Mouse (Mus musculus) thymus, postnatal 25 days (tissue): ENCODE results near the gene Ttc23l.
A peak's percentile ranks its signal among the peaks of the same experiment; 100 is the strongest.
"Not testable (repeated sequence)": the region's sequence is repeated elsewhere in the genome, so short reads cannot be mapped to it uniquely, and the experiment has no call there.

ENCODE experiments used
- DNase-seq: peaks from one replicate; pipeline ENCODE4 v3.0.0; 2022

The Ttc23l gene

GRCm38 (mm10) chr15:10558465-10558864 lies at the start of gene Ttc23l:
Gene Ttc23l (minus strand): TSS chr15:10558668.
- DNase-seq: no peak

- no peak for DNase-seq
These were observed 40.9 kb upstream of the Ttc23l start for GRCm38 (mm10) chr15:10599413-10599812.

DNA sequence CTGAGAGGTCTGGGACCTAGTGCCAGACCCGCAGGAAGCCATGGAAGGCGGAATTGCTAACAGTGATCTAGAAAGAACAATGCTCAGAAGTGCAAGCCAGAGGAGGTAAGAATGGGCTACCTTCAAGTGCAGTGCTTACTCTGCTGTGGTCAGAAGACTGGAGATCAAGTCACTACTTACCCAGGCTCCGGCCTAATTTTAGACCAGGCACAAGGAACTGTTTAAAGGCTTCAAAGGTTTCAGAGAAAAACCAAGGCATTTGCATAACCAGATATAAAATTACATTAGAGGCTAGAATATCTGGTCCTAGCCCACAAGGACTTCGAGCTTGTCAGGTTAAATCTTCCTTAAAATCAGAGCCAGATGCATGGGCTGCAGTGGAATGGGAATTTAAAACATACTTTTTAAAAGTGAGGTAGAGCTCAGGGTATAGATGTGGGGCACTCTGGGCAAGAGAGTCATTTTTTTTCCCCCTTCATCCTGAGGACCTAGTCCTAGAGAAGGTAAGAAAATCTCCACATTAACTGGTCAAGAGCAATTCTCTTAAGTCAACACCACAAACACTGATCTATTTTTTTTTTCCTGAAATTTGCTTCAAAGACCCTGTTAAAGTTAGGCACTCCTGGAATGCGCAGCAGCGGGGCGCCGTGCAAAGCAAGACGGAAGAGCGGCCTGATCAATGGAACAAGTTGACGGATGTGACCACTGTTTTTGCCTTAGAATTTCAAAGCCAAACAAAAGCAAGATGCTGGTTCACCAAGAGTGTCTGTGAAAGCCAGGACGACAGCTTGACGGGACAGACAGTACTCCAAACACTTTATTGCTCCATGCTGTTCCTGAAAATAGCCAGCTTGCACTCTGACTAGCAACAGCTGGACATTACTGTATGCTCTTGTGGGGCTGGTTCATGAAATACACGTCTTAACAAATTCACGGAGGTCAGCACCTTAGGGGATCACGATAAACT lies 40.1 kb upstream of the Ttc23l start:
- DNase-seq: no peak

GRCm38 (mm10) chr15:10596871-10597270 lies 38.4 kb upstream of the Ttc23l start:
- DNase-seq: no peak

- DNase-seq: no peak
These were observed 36.9 kb upstream of the Ttc23l start for GRCm38 (mm10) chr15:10595408-10595807.

DNA sequence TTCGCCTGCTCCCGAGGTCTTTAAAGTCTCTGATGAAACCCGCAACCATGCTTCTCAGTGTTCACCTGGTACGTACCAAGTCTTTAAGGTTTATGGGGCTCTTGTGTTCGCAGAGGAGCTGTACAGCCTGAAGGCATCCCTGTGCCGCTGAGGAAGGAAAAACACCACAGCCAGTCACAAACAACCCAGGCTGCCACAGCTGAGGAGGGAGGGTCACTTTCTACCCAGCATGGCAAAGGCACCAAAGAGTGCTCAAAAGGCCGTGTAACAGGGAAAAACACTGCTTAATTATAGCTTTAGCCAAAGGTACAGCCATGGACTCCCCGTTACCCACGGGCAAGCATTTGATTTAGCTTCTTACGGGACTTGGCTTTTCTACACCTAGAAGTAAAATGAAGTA lies 36.4 kb upstream of the Ttc23l start:
- no peak for DNase-seq

DNA sequence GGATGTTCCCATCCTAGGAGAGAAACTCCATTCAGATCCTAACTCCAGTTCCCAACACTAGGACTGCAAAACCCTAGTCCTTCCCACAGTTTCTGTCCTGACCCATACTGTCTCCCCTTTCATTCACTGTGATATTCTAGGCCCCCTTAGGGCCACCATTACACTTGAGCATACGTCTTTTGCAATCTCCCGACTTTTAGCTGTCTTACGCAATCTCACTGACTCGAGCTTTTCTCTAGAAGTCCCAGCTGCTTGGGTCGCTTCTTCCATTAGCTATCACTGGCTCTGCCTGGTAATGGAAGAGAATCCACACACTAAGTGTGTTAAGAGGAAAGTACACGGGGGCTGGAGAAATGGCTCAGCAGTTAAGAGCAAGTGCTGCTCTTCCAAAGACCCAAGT lies 34.6 kb upstream of the Ttc23l start:
- no peak for DNase-seq

- DNase-seq: no peak
These were observed 28.1 kb upstream of the Ttc23l start for GRCm38 (mm10) chr15:10586565-10586964.

DNA sequence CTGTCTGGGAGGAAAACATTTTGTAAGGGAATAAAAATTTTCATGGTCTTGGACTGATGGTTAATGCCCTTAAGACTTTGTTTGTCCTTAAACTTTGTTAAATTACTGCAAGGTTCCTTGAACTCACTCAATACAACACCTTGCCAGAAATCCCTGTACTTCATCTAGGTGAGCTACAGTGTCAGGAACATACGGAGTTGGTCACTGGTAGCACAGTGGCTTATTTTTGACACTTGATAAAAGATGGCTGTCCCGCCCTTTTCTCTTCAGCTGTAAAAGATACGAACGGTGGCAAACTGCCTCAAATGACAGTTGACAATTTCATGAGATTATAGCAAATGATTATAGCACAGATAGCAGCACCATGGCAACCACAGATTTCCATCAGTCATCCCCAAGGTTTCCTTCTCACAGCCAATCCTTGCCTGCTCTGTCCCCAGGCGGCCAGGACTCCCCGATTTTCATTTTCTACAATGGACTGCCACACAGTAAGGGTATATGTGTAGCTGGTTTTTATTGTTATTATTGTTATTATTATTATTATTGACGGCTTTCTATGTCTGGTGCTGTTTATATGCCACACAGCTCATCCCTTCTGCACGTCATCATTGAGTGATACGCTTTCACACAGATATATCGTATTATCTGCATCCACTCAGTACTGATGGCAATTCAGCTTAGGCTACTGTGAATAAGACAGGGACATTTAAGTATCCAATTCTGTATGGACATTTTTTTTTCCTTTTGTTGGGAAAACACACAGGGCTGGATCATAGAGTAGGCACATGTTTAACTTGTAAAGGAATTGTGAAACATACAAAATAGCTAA lies 26.1 kb upstream of the Ttc23l start:
- DNase-seq: no peak

- peak; percentile 55 for DNase-seq
These were observed 24.9 kb upstream of the Ttc23l start for GRCm38 (mm10) chr15:10583408-10583807.

DNA sequence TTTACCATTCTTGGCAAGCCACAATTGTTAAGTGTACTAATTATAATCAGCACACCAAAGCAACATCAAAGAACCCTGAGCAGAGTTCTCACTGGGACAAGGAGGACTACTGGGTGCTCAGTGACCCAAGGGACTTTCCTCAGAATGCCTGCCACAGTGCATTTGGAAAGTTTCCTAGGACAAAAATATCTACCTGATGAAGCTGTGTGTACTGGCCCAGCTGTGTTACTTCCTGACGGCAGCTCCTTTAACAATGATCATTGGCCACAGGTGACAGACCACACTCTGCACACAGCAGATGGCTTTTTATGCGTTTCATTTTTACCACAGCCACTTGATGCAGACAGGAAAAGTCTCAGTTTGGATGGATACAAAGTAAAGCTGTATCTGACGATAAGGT lies 20.7 kb upstream of the Ttc23l start:
- no peak for DNase-seq

- no peak for DNase-seq
These were observed 8.0 kb upstream of the Ttc23l start for GRCm38 (mm10) chr15:10566486-10566885.

- no peak for DNase-seq
These were observed 5.7 kb upstream of the Ttc23l start for GRCm38 (mm10) chr15:10564201-10564600.

DNA sequence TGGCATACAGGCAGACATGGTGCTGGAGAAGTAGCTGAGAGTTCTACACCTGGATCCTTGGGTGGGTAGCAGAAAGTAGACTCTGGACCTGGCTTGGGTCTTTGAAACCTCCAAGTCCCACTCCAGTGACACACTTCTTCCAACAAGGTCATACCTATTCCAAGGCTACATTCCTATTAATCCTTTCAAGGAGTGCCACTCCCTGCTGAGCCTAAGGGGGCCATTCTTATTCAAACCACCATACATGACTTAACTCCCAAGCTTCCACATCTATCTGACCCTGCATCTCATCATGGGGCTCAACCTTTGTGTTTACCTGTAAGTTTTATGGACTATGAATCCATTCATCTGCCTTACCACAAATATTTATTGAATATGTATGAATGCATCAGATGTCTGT lies 3.8 kb upstream of the Ttc23l start:
- DNase-seq: no peak

- no peak for DNase-seq
These were observed 1.5 kb upstream of the Ttc23l start for GRCm38 (mm10) chr15:10560005-10560404.

DNA sequence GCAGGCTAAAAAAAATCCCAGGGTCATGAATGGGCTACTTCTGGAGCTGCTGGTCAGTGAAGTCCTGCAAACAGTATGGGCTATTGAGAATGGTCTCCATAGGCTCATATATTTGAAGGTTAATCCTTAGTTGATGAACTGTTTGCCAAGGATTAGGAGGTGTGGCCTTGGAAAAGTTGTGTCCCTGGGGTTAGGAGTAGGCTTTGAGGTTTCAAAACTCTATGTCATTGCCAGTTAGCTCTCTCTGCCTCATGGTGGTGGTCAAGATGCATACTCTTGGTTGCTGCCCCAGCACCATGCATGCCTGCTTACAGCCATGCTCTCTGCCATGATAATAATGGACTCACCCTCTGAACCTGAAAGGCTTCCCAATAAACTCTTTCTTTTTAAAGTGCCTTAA lies 4.1 kb downstream of the Ttc23l start:
- no peak for DNase-seq

GRCm38 (mm10) chr15:10540271-10541088 lies 18.0 kb downstream of the Ttc23l start:
- no peak for DNase-seq

- no peak for DNase-seq
These were observed 22.5 kb downstream of the Ttc23l start for GRCm38 (mm10) chr15:10535969-10536368.

DNA sequence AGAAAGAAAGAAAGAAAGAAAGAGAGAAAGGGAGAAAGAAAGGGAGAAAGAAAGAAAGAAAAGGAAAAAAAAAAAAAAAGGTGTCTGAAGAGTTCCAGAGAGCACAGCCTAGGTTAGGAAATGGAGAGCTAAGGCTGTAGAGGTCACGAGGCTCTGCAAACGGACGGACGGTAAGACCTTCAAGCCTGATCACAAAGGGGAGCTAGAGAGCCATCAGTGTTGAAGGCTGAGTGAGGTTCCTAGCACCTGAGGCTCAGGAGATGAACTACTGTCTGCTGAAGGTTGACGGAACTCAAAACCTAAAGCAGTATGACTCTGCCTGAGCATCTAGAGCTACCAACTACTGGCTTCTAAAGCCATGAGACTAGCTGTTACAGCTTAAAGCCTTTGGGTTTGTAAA lies 23.9 kb downstream of the Ttc23l start:
- DNase-seq: no peak

- not testable (repeated sequence) for DNase-seq
These were observed 25.1 kb downstream of the Ttc23l start for GRCm38 (mm10) chr15:10533361-10533760.

DNA sequence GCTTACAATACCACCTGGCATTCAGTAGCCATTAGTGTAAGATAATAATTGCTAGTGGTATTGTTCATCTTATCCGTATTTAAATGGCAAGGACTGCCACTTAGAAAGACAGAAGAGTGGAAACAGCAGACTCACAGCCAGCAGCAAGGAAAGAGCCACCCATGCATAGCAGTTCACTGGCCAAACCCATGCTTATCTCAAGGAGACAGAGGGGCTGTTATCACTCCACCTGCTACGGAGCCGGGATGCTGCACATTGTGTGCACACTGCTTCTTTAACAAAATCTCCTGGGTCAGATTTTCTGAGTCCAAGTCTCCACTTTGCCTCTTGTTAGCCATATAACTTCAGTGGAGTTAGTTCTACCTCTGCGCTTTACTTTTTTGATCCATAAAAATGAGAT lies 27.1 kb downstream of the Ttc23l start:
- DNase-seq: no peak

GRCm38 (mm10) chr15:10525896-10526295 lies 32.6 kb downstream of the Ttc23l start:
- no peak for DNase-seq

DNA sequence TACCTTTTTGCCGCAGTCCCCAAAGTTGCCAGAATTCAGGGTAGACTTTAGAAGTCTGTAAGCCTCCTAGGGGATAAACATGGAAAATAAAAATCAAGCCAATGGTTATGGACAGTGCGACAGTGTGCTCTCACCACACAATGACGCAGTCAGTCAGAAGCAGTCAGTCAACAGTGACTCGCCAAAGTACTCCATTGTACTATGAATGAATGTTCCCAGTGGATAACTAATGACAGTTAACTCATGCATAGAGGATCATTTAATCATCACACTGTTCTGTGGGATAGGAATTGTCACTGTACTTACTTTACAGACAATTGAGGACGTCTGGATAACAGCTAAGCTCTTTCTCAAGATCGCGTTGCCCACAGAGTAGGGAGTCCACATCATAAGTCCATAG lies 43.3 kb downstream of the Ttc23l start:
- DNase-seq: no peak
